Mouse (Mus musculus) lung, embryonic 14.5 days (tissue): ENCODE results near the gene Dut. TPM values are rescaled to one million over a fixed set of nuclear protein-coding genes. Genes with fewer than 3 reads are reported as not detected.

Experiments used
- ATAC-seq: fragments of 200-750 bp; cut with Nextera tagmentation; 2 replicates; pipeline ENCODE4 v1.8.0; 2017; ENCODE audit warnings: mild to moderate bottlenecking, moderate TSS enrichment, moderate library complexity; ENCODE audit not compliant: insufficient read depth
- DNase-seq: peaks from one replicate; pipeline ENCODE4 v3.0.0-alpha.2; 2015
- H3K27ac ChIP-seq: fragments of 300-500 bp; sonication (generic); 2 replicates; pipeline ENCODE4 v1.5.1; 2014; ENCODE audit warnings: low read depth, mild to moderate bottlenecking, moderate library complexity
- H3K27me3 ChIP-seq: fragments of 300-500 bp; sonication (generic); 2 replicates; pipeline ENCODE4 v1.6.1; 2014; ENCODE audit warnings: low read length, control low read depth; ENCODE audit not compliant: insufficient read depth
- H3K36me3 ChIP-seq: fragments of 300-500 bp; sonication (generic); 2 replicates; pipeline ENCODE4 v1.6.1; 2014; ENCODE audit warnings: control low read depth; ENCODE audit not compliant: insufficient read depth
- H3K4me1 ChIP-seq: fragments of 300-500 bp; sonication (generic); 2 replicates; pipeline ENCODE4 v1.6.1; 2014; ENCODE audit warnings: antibody characterized with exemption, control low read depth; ENCODE audit not compliant: insufficient read depth
- H3K4me2 ChIP-seq: fragments of 300-500 bp; sonication (generic); 2 replicates; pipeline ENCODE4 v1.6.1; 2014; ENCODE audit warnings: mild to moderate bottlenecking
- H3K4me3 ChIP-seq: fragments of 300-500 bp; sonication (generic); 2 replicates; pipeline ENCODE4 v1.5.1; 2014; ENCODE audit warnings: low read depth, low read length
- H3K9ac ChIP-seq: fragments of 300-500 bp; sonication (generic); 2 replicates; pipeline ENCODE4 v1.6.1; 2014
- H3K9me3 ChIP-seq: fragments of 300-500 bp; sonication (generic); 2 replicates; pipeline ENCODE4 v1.6.1; 2016; ENCODE audit warnings: low read depth, low read length, control low read depth
- CTCF ChIP-seq: IDR thresholded peaks from 2 replicates; pipeline ENCODE4 v1.5.1; 2016; ENCODE audit warnings: antibody characterized with exemption, low read depth
- WGBS: fragments of 180-500 bp; shearing (Covaris S2); extraction: QIAGEN DNeasy Blood & Tissue Kit; methylation state at CpG from one replicate; pipeline ENCODE4 v1.1.7; 2014; 5-methylcytosine and 5-hydroxymethylcytosine counted together
- polyA plus RNA-seq: library from polyadenylated mRNA; unstranded; fragments of >200 nt; fragmentation: Nextera tagmentation; extraction: Ambion mirVana; gene quantifications from 2 replicates; pipeline ENCODE4 v1.2.1, GENCODE M21; 2014

The Dut gene
- polyA plus RNA-seq, 1 experiment from 2014 or later = 198 TPM

DNA sequence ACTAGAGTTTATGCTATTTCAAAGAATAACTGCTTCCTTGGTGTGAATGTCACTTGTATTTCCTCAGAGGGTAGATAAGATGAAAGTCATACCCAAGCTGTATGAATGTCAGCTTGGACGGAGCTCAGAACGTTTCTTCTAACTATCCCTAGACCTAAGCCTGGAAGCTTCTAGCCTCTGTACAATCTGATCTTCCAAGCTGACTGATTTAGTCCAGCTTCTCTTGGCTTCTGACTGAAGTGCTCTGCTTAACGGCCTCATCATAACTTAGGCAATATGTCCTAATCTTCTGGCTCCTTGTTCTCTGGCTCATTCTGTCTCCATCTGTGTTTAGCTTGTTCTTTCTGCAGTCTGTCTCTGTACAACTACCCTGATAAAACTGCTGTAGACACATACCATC is 7.6 kb downstream of the Dut start:
- H3K9me3 ChIP-seq = peaks cover 2% of the 10 kb centered on the region; the same call in 1 of the 2 replicates
- peak; percentile 38 for DNase-seq
- TF ChIP-seq CTCF = no peak
- H3K27me3 ChIP-seq = no peaks in the 10 kb centered on the region
- H3K4me3 ChIP-seq = no peak overlapping the region
- H3K4me2 ChIP-seq = no peak overlapping the region
- H3K27ac ChIP-seq = no peak overlapping the region
- WGBS = 80% methylated on average over 3 of the region's 3 CpGs
- ATAC-seq = no peak
- H3K4me1 ChIP-seq = no peaks in the 10 kb centered on the region
- no peak overlapping the region for H3K9ac ChIP-seq
- H3K36me3 ChIP-seq = peaks cover 90% of the 10 kb centered on the region

DNA sequence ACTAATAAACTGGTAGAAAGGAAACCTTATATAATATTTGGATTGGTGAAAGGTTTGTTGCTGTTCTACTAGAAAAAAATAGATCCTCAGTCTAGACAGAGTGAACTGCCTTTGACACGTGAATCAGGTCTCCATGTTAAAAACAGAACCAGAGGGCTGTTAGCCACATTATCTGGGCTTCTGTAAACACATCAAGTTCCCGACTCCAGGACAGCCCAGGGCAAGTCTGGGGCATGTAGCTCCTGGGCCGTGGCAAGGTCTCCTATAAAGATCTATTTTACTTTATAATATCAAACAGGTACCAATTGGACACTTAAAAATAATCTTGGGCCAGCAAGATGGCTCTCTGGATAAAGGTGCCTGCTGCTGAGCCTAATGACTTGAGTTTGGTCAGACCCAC is 8.9 kb downstream of the Dut start:
- no peak for TF ChIP-seq CTCF
- no peak for DNase-seq
- Histone ChIP-seq H3K27me3 (no peaks in the 10 kb centered on the region), H3K36me3 (peaks cover 85% of the 10 kb centered on the region), H3K9me3 (peaks cover 2% of the 10 kb centered on the region; the same call in 1 of the 2 replicates), H3K4me3 (no peak overlapping the region), H3K4me1 (no peaks in the 10 kb centered on the region), H3K4me2 (no peak overlapping the region), H3K27ac (no peak overlapping the region), H3K9ac (no peak overlapping the region)
- WGBS = 28% methylated on average over 3 of the region's 3 CpGs
- no peak for ATAC-seq

DNA sequence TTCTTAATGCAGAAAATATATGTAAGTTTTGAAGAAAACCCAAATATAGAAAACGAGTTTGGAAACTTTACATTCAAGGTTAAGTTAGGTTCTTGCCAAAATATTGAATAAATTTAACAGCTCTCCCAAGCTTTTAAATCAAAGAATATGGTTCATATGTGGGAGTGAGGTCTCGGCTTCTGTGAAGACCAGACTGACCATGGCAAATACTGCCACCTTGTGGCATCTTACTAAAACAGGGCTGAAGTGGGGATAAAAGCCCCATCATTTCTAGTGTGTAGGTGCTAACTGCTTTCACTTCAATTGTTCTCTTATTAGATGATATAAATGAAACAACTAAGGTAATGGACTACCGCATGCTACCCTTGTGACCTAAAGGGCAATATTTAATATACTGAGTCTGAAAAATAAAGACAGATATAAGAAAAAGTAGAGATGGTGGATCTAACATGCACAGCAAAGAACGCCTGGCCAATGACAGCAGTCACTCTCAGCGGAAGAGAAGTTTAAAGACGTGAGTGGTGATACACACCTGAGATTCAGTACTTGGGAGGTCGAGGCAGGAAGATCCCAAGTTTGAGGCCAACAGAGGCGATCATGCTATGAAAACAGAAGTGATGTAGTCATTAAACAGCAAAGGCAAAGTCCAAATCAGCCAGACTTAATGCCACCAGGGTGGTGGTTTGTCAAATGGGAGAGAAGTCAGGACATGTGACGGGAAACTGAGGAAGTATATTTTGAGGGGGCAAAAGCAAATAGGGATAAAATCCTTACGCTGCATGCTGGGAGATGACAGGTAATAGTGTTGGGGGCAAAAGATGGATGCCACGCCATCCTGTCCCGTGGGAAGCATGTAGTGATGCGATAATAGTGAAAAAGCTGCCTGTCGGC is 12.5 kb downstream of the Dut start:
- ATAC-seq = no peak
- no peaks in the 10 kb centered on the region for H3K27me3 ChIP-seq
- no peaks in the 10 kb centered on the region for H3K4me1 ChIP-seq
- peaks cover 50% of the 10 kb centered on the region for H3K36me3 ChIP-seq
- no peak overlapping the region for H3K27ac ChIP-seq
- H3K9me3 ChIP-seq = no peaks in the 10 kb centered on the region
- peak; percentile 81 for DNase-seq
- no peak overlapping the region for H3K4me3 ChIP-seq
- 79% methylated on average over 14 of the region's 14 CpGs for WGBS
- H3K4me2 ChIP-seq = no peak overlapping the region
- no peak overlapping the region for H3K9ac ChIP-seq
- peak; percentile 68 for TF ChIP-seq CTCF

DNA sequence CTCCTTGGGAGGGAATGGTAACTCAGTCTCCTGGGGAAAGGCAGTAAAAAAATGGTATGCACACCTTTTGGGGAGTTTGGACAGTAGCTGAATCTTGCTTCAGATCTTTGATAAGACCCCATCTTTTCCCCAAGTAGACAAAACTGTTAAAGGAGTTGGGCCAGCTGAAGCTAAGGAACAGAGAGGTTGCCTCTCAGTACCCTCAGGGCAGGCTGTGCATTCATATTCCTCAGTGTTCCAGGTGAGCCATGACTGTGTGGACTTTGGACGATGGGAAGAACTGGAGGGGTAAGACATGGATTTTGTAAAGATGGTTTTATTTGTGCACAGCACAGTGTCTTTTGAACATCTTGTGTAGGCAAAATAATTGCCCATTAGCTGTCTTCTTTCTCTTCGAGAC is 13.3 kb downstream of the Dut start:
- no peak overlapping the region for H3K27ac ChIP-seq
- H3K9ac ChIP-seq = no peak overlapping the region
- no peak overlapping the region for H3K4me3 ChIP-seq
- ATAC-seq (no peak), DNase-seq (no peak)
- 79% methylated on average over 2 of the region's 2 CpGs for WGBS
- no peak for TF ChIP-seq CTCF
- no peaks in the 10 kb centered on the region for H3K9me3 ChIP-seq
- no peaks in the 10 kb centered on the region for H3K4me1 ChIP-seq
- H3K27me3 ChIP-seq = no peaks in the 10 kb centered on the region
- H3K4me2 ChIP-seq = no peak overlapping the region
- peaks cover 44% of the 10 kb centered on the region for H3K36me3 ChIP-seq

DNA sequence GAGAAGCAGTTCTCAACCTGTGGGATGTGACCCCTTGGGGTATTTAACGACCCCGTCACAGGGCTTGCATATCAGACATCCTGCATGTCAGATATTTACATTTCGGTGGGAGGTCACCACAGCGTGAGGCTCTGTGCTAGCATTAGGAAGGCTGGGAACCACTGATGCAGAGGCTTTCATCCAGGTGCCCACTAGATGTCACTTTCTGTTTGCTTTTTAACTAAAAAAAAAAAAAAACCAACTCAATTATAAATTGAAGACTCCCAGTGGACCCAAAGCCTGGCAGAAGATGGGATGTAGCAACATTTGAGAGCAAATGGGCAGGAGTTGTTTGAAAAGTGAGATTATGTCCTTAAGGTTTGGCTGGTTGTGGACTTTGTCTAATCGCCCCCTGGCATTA is 16.1 kb downstream of the Dut start:
- Histone ChIP-seq H3K9ac (no peak overlapping the region), H3K4me3 (no peak overlapping the region), H3K27me3 (no peaks in the 10 kb centered on the region), H3K36me3 (peaks cover 17% of the 10 kb centered on the region), H3K9me3 (no peaks in the 10 kb centered on the region), H3K4me1 (no peaks in the 10 kb centered on the region), H3K4me2 (no peak overlapping the region), H3K27ac (no peak overlapping the region)
- 14% methylated on average over 5 of the region's 5 CpGs for WGBS
- ATAC-seq (peak; percentile 62), DNase-seq (peak; percentile 80)
- TF ChIP-seq CTCF = peak; percentile 56

DNA sequence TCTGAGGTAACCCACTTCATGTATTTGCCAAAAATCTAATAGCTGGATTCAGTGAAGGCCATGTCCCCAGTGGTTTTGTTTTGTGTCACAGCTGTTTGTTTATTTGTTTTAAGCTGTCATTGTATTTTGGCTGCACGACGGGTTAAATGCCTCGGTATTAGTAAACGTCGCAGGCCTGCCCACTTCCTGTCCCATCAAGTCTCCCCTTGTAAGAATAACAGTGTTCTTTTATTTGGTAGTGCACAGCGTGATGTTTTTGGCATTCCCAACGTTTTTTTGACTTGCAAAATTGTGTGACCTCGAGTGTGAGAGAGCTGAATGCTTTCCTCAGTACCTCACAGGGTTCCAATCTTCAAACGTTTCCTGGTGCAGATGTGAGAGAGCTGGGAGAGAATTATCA is 16.8 kb downstream of the Dut start:
- Histone ChIP-seq H3K9me3 (no peaks in the 10 kb centered on the region), H3K27me3 (no peaks in the 10 kb centered on the region), H3K9ac (no peak overlapping the region), H3K4me2 (no peak overlapping the region), H3K27ac (peak overlapping the region; percentile 46), H3K4me1 (no peaks in the 10 kb centered on the region), H3K36me3 (peaks cover 12% of the 10 kb centered on the region), H3K4me3 (no peak overlapping the region)
- ATAC-seq (peak; percentile 54), DNase-seq (peak; percentile 67)
- WGBS = 7% methylated on average over 9 of the region's 9 CpGs
- TF ChIP-seq CTCF = no peak

DNA sequence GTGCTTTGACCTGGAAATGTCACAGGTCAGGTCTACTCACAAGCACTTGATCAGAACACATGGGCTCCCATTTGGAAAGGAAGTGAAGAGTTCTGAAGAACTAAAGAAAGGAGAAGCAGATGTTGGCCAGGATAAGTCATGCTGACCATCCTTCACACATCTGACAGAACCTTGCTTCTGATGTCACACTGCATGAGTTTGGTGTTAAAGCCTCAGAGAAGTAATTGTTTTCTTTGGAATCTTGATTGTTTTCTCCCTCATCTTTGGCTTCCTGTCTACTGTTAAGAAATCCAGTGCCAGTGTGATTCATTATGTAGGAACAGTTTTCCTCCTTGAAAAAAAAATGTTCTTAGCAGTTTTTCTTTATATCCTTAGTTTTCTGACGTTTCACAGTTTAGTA is 21.9 kb downstream of the Dut start:
- Histone ChIP-seq H3K9me3 (no peaks in the 10 kb centered on the region), H3K36me3 (no peaks in the 10 kb centered on the region), H3K9ac (no peak overlapping the region), H3K27me3 (no peaks in the 10 kb centered on the region), H3K27ac (no peak overlapping the region), H3K4me3 (no peak overlapping the region), H3K4me2 (no peak overlapping the region), H3K4me1 (no peaks in the 10 kb centered on the region)
- WGBS = 54% methylated on average over 1 of the region's 1 CpGs
- no peak for TF ChIP-seq CTCF
- DNase-seq (no peak), ATAC-seq (no peak)
